Mouse (Mus musculus) G1E (cell line): ENCODE results near the gene Spry2.

Experiments used
- CTCF ChIP-seq: IDR thresholded peaks from 2 replicates; pipeline ENCODE4 v1.5.1; 2012; ENCODE audit warnings: low read depth, low read length, inconsistent platforms, mixed read lengths
- GATA1 ChIP-seq: IDR thresholded peaks from 2 replicates; pipeline ENCODE4 v1.6.1; 2012; ENCODE audit warnings: borderline replicate concordance, low read length, inconsistent platforms, mixed read lengths
- GATA2 ChIP-seq: IDR thresholded peaks from 2 replicates; pipeline ENCODE4 v1.6.1; 2012; ENCODE audit warnings: low read depth, low read length, inconsistent platforms, borderline replicate concordance
- POLR2AphosphoS5 ChIP-seq: IDR thresholded peaks from 2 replicates; pipeline ENCODE4 v1.6.1; 2012; ENCODE audit warnings: low read depth, low read length, inconsistent platforms; ENCODE audit not compliant: insufficient replicate concordance

GRCm38 (mm10) chr14:105898266-105899111 lies 1.9 kb upstream of the Spry2 start:
- TF ChIP-seq CTCF = no peak
- no peak for TF ChIP-seq POLR2AphosphoS5
- TF ChIP-seq GATA1 = no peak
- no peak for TF ChIP-seq GATA2
